Mouse (Mus musculus): ENCODE results near the gene Mob3b.

Gene Mob3b

DNA sequence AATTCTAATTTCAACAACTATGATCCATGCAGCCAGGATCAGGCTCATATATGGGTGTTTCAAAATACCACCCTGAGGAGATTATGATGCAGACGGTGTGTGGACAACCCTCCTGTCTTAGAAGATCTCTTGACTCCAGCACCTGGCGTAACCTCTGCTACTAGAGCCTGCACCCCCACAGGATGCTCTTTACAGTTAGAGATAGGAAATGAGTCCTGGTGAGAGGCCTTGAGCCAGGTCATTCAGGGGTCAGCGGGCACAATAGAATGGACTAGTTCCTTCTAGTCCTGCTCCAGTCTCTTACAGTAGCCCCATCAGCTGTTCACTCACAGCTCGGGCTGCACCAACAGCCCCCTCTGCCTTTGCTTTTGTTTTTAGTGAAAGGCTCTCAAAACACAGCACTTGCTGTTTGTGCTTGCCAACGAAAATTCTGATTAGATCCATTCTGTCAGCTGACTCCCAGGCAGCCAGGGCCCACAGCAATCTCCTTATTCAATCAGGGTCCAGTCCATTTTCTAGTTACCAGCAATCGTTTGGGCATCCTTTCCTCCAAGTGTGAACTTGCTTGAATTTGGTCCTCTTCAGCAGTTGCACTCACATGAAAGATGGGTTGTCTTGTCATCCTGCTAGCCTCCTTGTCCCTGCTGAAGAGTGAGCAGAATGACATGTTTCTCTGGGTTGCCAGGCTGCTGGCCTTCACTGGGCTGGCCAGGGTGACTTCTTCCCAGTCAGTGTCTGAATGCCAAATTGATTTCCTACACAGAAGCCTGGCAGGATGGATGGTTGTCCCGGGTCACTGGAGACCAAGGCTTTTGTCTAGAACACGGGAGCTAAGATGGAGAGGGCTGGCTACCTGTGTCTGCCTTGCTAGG, 175.7 kb downstream of the Mob3b start:
- in situ Hi-C loops (cut with MboI; ENCODE audit: unreplicated experiment in 2 of 2): no loop called here

DNA sequence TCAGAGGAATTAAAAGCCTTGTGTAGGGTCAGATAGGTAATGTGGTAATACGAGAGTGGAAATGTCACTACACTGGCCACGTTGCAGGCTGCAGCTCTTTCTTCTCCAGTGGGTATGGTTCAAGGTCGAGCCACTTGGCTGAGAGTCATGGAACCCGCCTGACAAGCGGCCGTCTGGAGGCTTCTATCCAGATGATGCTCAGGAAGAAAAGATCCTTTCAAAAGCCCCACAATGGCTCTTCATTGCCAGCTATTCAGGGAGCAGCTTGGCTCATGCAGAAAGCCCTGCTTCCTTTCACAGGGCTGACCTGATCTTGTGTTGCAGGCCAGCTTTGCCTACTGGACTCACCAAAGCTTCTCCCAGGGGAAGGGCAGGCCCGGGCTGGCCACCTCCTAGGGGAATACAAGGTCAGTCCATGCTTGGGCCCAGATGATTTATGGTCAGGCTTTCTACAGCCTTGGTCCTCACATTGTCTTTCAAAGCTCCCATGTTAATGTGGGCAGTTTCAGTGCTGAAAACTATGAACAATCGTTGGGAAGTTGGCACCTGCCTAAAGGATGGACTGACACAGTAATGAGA, 176.7 kb downstream of the Mob3b start:
- in situ Hi-C loops (cut with MboI; ENCODE audit: unreplicated experiment in 2 of 2): no loop called here

DNA sequence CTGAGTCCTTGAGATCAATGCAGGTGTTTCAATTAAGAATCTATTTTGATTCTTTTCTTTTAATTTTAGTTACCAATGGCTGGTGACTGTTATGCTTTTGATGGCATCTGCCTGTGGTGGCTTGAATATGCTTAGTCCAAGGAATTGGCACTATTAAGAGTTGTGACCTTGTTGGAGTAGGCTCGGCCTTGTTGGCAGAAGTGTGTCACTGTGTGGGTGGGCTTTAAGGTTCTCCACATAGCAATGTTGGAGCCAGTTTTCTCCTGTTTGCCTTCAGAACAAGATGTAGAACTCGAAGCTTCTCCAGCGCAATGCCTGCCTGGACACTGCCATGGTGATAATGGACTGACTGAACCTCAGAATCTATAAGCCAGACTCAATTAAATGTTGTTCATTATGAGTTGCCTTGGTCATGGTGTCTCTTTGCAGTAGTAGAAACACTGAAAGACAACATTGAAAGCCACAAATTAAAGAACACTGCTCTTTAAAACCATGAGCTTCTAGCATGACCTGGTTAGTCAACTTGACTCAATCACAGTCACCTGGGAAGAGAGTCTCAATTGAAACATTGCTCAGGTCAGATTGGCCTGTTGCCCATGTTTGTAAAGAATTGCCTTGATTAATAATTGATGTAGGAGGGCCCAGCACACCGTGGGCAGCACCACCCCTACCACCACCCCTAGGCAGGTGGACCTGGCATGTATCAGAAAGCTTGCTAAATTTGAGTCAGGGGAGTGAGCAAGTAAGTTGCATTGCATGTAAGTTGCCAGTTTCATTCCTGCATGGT, 180.2 kb downstream of the Mob3b start:
- in situ Hi-C loops (cut with MboI; ENCODE audit: unreplicated experiment in 2 of 2): no loop called here

DNA sequence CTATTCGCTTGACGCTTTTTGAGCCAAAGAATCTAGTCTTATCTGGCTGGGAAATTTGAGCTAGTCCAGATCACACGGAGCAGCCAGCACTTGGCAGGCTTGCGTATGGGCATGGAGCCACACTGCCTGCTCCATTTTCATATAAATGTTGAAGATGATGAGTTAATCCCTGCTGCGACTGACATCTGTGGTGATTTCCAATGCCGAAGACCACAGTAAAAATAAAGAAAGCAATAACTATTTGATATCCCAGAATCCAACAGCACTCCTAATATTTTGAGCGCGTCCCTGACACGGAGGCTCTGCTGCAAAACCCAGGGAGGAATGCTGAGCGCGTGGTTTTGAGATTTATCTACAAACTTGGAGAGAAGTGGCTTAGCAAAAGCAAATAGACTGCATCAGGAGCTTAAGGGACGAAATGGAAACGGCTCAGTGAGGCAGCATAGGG, 180.9 kb downstream of the Mob3b start:
- in situ Hi-C loops (cut with MboI; ENCODE audit: unreplicated experiment in 2 of 2): no loop called here

DNA sequence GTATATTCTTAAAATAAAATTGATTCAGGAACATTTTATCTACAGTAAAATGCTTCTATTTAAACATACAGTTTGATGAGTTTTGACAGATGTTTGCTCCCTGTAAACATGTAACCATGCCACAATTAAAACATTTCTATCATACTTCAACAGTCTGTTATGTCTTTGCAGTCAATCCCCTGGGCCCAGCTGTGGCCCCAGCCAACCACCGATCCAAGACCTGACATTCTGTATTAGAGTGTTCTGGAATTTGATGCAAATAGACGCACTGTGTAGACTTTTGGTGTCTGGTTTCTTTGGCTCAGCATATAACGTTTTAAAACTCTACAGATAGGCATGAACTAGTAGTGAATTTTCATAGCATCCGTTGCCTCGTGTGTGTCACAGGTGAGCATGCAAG, 182.5 kb downstream of the Mob3b start:
- in situ Hi-C loops (cut with MboI; ENCODE audit: unreplicated experiment in 2 of 2): no loop called here

DNA sequence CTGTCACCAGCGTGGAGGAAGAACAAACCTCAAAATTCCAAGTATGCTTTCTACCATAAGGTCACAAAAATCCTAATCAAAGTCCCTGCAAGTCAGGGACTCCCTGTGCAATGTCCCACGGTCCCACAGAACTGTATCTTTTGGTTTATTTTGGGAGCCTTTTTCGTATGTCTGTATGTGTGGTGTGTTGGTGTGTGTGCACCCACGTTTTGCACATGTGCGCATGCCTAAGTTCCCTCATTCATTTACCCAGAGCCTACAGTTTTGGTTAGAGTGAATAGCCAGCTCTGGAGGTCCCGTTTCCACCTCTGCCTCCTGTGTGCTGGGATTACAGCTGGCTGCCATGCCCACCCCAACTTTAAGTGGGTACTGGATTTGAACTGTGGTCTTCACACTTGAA, 189.7 kb downstream of the Mob3b start:
- in situ Hi-C loops (cut with MboI; ENCODE audit: unreplicated experiment in 2 of 2): no loop called here

DNA sequence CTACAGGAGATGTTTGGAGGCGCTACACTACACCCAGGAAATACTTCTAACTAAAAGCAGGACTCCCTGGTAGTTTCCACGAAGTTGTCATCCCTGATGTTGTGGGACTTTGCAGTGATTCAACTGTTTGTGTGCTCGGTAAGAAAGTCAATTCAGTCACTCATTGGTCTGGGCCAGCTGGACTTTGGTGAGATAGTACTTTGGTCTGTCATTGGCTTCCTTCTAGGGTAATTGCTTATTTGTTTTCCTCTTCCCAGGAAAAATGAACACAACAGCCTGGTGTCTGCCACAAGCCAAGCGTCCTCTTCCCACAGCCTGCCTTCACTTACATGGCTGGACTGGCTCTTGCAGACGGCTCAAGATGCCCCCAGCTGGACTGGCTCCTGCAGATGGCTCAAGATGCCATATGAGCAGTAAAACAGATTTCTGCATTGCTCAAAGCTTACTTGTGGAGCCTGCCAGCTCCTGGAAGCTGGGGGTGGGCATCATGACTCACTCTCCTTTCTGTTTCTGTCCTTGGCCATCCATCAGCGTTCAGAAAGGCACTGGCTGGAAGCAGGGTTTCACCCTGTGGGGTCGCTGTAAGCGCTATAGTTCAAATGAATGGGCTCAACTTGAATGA, 190.8 kb downstream of the Mob3b start:
- in situ Hi-C loops (cut with MboI; ENCODE audit: unreplicated experiment in 2 of 2): no loop called here

DNA sequence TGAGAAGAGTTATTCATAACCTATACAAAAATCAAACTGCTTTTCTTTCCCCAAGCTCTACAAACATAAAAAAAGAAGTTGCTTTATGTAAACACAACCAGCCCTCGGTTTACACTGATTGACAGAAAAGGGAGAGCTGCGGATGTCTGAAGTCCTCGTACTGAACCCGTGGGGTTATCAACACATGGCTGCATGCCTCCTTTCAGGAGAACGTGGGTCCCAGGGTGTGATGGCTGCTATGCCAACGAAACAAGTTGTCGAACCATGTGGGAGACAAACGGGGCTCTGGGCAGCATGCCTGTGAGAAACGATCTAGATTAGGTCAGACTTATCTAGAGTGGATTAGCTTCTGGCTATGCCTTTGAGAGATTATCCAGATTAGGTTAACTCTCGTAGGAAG, 192.4 kb downstream of the Mob3b start:
- in situ Hi-C loops (cut with MboI; ENCODE audit: unreplicated experiment in 2 of 2): no loop called here

DNA sequence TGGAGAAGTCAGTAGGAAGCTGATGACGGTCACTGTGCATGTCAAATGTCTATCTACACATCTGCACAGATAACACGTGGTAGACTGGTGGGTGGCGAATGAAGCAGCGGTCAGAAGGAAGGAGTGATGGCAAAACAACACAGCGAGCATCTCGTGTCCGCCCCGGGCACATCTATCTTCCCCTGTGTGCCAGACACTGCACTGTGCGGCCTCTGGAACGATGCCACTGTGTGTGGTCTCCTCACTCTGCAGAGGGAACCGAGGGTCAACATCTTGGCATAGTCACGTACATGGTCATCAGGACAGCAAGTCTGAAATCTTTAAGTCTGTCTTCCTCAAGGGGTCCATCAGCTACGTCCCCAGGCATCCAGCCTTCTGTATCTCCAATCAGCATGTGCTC, 193.3 kb downstream of the Mob3b start:
- in situ Hi-C loops (cut with MboI; ENCODE audit: unreplicated experiment in 2 of 2): no loop called here

DNA sequence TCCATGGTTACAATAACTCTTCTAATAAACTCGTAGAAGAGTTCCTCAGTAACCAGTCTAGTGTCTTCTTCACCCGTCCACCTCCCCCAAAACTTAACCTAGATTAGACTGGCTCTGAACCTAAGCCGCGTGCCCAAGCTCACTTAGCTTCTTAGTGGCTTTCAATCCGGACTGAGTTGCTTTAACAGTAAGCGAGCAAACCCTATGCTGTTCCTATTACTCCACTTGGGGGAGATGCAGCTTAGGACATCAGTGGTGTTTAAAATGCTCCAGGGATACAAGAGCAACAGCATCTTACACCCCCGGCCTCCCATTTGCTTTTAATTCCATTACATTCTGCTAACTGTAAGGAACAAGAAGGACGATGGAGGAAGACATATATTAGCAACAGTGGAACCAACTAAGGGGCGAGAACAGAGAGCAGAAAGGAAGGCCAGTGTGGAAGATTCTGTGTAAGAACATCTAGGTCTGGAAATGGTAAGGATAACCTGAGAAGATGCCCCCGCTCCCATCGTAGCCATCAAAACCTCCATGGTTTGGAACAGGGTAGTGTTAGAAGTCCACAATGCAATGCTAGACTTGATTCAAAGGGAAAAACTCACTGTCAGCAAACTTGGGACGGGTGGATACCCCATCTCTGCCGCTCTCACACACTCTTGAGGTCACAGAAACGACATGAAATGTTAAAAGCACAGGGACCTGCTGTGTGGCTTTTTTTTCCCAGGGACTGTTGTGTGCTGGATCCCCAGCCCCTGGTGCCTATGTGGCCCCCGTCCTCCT, 196.3 kb downstream of the Mob3b start:
- in situ Hi-C loops (cut with MboI; ENCODE audit: unreplicated experiment in 2 of 2): no loop called here

DNA sequence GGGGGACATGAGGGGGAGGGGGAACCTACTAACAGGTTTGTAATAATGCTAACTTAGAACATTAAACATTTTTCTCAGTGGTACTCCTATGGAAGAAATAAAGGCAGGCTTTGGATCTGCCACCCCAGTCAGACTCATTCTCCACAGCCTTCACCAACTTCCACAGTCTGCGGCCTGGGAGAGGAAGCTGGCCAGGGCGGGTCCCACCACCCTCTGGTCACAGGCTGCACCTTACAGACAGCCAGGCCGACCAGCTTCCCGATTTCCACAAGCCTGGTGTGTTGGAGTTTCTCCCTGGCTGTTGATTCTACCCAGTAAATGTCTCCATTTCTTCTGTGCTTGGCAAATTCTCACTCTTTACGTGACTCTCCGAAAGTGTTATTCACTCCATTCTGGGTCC, 197.8 kb downstream of the Mob3b start:
- in situ Hi-C loops (cut with MboI; ENCODE audit: unreplicated experiment in 2 of 2): loop anchor here (5.0 to 10.0 kb wide), 2 partner anchors 195 to 233 kb away; partner anchors contain the start of genes Ifnk (in 1 of the 2) and Mob3b (in 1 of the 2)

DNA sequence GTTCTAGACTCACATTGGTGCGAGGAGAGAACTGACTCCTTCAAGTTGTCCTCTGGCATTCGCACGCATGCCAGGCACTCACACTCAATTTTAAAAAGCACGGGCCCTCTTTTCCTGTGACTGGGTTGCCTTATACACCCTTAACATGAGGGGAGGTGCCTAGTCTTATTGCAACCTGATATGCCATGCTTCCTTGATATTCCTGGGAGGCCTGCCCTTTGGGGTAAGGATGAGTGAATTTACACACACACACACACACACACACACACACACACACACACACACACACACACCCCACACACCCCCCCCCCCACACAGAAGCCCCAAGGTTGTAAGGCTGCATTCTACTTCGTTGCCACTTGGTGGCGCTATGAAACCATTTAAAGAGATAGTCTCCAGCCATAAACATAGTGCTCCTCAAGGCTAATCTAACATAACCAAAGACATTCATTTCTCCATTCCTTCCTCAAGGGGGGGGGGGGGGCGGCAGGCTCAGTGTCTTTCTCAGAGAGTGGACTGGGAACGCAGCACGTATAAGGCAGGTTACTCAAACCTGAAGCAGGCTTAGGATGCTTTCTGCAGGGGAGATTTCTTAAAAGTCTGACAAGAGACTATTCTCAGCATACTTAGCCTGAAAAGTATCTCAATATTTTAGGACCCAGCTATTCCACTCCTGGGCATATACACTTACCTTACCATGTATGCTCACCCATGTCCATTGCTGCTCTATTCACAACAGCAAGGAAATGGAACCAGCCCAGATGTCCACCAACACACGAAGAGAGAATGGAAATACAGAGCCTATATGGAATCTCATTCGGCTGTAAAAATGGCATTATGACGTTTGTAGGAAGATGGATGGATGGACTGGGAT, 198.9 kb downstream of the Mob3b start:
- in situ Hi-C loops (cut with MboI; ENCODE audit: unreplicated experiment in 2 of 2): loop anchor here (5.0 to 10.0 kb wide), 2 partner anchors 196 to 234 kb away; partner anchors contain the start of genes Ifnk (in 1 of the 2) and Mob3b (in 1 of the 2)

DNA sequence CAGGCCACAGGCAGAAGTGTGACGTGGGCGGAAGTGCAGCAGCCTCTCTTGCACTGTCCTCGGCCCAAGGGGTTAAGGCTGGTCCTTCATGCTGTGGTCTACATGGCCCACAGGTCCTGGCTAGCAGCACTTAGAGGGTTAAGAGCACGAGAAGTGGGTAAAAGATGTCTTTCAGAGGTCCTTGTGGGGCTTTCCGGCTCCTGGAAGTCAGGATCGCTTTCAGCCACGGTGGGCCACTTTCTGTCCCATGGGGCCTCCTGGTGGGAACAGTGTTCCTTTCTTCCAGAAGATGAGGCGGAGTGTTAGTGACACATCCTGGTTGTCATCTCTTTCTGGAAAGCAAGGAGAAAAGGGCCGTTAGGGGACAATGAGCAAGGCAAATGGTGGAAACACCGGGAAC, 203.6 kb downstream of the Mob3b start:
- in situ Hi-C loops (cut with MboI; ENCODE audit: unreplicated experiment in 2 of 2): loop anchor here in 1 of 2 experiments (10.0 kb wide), 1 partner anchor 201 kb away; the partner anchor contains the start of genes Ifnk and Mob3b

DNA sequence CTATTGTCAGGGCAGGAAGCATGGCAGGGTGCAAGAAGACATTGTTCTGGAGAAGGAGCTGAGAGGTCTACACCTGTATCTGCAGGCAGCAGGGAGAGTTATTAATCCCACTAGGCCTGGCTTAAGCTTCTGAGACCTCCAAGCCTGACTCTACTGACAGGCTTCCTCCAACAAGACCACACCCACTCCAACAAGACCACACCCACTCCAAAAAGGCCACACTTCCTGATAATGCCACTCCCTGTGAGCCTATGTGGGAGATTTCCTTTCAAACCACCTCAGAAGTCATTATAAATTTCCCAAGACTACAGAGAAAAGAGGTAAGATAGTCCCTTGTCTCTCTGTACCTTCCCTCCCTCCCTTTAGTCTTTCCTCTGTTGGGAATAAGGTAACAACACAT, 210.1 kb downstream of the Mob3b start:
- in situ Hi-C loops (cut with MboI; ENCODE audit: unreplicated experiment in 2 of 2): no loop called here

DNA sequence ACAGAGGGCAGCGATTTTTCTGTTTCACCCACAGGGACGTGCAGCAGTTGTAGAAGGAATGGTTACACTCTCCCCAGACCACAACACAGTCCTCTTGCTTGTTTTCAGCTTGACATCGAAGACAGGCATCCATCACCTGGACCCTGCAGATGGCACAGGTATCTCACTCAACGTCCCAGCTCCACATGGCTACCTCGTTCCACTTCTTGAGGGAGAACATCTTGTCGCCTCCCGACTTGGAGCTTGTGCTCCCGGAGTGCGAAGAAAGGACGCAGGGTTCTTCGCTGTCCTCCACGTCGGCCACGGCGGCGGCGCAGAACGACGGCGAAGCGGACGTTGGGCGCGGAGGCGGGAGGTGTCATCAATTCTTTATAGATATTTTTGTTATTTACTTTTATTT, 216.2 kb downstream of the Mob3b start:
- in situ Hi-C loops (cut with MboI; ENCODE audit: unreplicated experiment in 2 of 2): no loop called here

DNA sequence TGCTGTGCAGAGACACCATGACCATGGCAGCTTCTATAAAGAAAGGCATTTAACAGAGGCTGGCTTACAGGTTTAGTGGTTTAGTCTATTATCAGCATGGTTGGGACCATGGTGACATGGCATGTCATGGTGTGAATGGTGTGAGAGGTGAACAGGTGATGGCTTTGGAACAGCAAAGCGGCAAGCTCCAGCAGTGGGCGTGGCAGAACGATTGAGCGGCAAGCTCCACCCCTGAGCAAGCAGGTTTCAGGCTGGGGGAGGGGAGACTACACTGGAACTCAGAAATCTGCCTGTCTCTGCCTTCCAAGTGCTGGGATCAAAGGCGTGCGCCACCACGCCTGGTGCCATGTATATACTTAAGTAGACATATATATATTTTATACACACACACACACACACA, 228.9 kb downstream of the Mob3b start:
- in situ Hi-C loops (cut with MboI; ENCODE audit: unreplicated experiment in 2 of 2): loop anchor here in 1 of 2 experiments (10.0 kb wide), 1 partner anchor 1534 kb away; no protein-coding TSS in a partner anchor

DNA sequence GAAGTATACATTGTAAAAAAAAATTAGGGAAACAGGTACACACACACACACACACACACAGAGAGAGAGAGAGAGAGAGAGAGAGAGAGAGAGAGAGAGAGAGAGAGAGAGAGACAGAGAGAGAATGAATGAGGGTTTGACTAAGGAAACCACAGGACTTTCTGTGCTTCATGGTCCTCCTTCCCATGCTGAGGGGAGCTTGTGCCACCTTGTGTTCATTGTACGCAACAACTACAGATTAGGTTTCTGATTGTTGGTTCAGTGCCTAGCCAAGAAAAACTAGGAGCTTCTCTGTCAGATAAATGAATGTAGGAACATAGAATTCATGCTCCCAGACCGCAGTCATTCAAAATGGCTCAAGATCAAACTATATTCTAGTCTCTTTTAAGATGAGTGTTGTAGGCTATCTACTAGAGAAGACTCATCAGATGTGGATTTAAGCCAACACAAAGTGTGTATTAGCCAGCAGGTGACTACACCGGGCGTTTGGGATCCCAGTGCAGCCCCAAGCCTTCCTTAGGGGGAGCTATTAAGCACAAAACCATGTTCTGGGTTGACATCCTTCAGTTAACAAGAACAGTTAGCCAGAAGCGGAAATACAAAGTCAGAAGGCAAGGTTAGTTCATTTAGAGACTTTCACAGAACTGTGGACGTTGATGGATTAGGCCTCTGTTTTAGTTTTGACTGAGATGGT, 235.0 kb downstream of the Mob3b start:
- in situ Hi-C loops (cut with MboI; ENCODE audit: unreplicated experiment in 2 of 2): loop anchor here (10.0 to 25.0 kb wide), 5 partner anchors 135 to 1528 kb away; partner anchors contain the start of genes Slc35a1 (in 1 of the 2) and Smim8 (in 1 of the 2)

DNA sequence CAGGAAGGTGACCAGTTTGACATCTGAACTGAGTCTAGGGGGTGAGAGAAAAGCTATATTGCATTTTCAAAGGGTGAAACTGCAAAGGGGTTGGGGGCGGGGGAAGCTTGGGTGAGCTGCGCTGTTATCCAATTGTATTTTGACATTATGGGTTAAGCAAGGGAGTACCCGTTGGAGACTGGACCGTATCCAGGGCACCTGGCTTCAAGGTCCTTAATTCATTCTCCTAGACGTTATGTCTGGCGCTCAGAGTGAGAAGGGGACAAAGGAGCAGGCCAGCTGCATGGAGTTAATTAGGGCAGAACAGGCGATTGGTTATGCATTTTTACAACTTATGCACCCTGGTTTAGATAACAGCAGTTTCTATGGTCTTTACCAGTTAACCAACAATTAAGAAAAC, 239.9 kb downstream of the Mob3b start:
- in situ Hi-C loops (cut with MboI; ENCODE audit: unreplicated experiment in 2 of 2): loop anchor here (10.0 to 25.0 kb wide), 5 partner anchors 130 to 505 kb away; partner anchors contain the start of genes Slc35a1 (in 1 of the 2) and Smim8 (in 1 of the 2)
